Mouse (Mus musculus): ENCODE measurements around the gene Nrap. TPM values are rescaled to one million over a fixed set of nuclear protein-coding genes. Genes with fewer than 3 reads are reported as not detected.

Nrap gene
- polyA plus RNA-seq, 1 experiment from 2014 or later, result 0.47 TPM

DNA sequence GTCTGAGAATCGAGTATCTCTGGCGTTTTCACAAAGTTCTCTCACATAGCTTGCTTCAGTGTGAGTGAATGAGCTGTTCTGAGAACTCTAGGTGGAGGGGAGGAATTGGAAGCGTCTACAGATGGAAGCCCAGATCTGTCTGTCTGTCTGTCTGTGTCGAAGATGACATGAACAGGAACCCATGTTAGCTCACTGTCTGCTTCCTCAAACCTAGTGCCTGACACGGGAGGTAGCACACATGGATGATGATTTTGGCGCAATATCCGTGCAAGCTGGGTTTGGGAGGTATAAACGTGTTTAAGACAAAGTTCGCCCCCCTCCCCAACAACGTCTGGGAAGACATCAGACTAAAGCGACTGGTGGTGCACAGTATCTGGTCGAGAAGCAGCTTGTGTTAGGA lies 6.4 kb upstream of the Nrap start:
- Histone ChIP-seq H3K9ac (peak overlapping the region; percentile 80; the same call in 1 of the 2 replicates), H3K9me3 (replicated peaks) (no peaks in the 10 kb centered on the region), H3K27me3 (no peaks in the 10 kb centered on the region), H3K4me3 (replicated peaks) (peak overlapping the region; percentile 78), H3K4me2 (peak overlapping the region; percentile 98), H3K27ac (replicated peaks) (peak overlapping the region; percentile 79; the same call in 1 of the 2 replicates), H3K36me3 (replicated peaks) (no peaks in the 10 kb centered on the region), H3K4me1 (replicated peaks) (peaks cover 90% of the 10 kb centered on the region)
- WGBS (ENCODE audit: insufficient replicate concordance), result 13% methylated on average over 12 of the region's 12 CpGs
- no peak for ATAC-seq (ENCODE audit: insufficient read depth)

DNA sequence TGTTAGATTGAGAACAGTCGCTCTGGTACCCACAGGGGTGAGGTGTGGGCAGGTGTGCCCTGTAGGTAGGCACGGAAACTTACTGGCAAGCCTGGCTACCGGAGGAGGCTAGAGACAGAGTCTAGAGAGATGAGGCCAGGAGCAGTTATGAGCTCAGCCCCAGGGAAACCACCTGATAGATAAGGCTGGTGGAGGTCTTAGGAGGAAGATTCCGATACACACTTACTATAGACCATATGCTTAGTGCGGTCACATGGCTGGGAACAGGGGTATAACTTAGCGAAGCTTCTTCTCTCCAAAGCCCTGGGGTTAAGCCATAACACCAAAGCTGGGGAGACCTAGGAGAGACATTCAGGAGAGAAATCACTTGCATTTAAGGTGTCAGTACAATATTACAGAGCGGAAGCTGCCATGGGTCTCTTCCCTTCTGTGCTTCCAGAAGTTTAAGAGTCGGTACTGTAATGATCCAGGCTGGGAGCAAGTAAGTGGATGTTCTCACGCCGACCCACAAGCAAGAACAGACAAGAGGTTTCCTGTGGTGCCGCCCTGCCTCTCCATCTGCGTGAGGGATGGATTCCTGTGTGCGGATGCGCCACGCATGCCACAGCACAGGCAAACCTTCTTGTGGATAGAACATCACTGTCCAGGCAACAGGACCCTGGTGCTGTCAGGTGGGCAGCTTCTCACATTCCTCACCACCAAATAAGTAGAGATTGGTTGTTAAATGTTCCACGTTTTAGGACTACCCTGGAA lies 5.5 kb upstream of the Nrap start:
- peaks cover 94% of the 10 kb centered on the region for H3K4me1 ChIP-seq (replicated peaks)

GRCm38 (mm10) chr19:56393311-56393866 lies 3.6 kb upstream of the Nrap start:
- no peaks in the 10 kb centered on the region for H3K36me3 ChIP-seq (replicated peaks)

More for the DNA sequence above, 5.5 kb upstream of the Nrap start:
- Histone ChIP-seq H3K27ac (replicated peaks) (peak overlapping the region; percentile 39; the same call in 1 of the 2 replicates), H3K36me3 (replicated peaks) (no peaks in the 10 kb centered on the region), H3K4me2 (no peak overlapping the region), H3K27me3 (no peaks in the 10 kb centered on the region), H3K9ac (no peak overlapping the region), H3K4me3 (replicated peaks) (no peak overlapping the region), H3K9me3 (replicated peaks) (no peaks in the 10 kb centered on the region)
- no peak for ATAC-seq (ENCODE audit: insufficient read depth)
- WGBS (ENCODE audit: insufficient replicate concordance), result 66% methylated on average over 16 of the region's 16 CpGs

GRCm38 (mm10) chr19:56391307-56392046 lies 1.6 kb upstream of the Nrap start:
- H3K4me1 ChIP-seq (replicated peaks), result peaks cover 80% of the 10 kb centered on the region
- peak overlapping the region; percentile 28; the same call in 1 of the 2 replicates for H3K4me3 ChIP-seq (replicated peaks)
- peak overlapping the region; percentile 91 for H3K27ac ChIP-seq (replicated peaks)

More at GRCm38 (mm10) chr19:56393311-56393866, 3.6 kb upstream of the Nrap start:
- H3K4me2 ChIP-seq, result no peak overlapping the region
- no peaks in the 10 kb centered on the region for H3K9me3 ChIP-seq (replicated peaks)
- peak overlapping the region; percentile 9; the same call in 1 of the 2 replicates for H3K27ac ChIP-seq (replicated peaks)
- H3K4me3 ChIP-seq (replicated peaks), result no peak overlapping the region
- no peak overlapping the region for H3K9ac ChIP-seq
- 51% methylated on average over 9 of the region's 9 CpGs for WGBS (ENCODE audit: insufficient replicate concordance)
- H3K27me3 ChIP-seq, result no peaks in the 10 kb centered on the region
- peaks cover 87% of the 10 kb centered on the region for H3K4me1 ChIP-seq (replicated peaks)
- ATAC-seq (ENCODE audit: insufficient read depth), result no peak

DNA sequence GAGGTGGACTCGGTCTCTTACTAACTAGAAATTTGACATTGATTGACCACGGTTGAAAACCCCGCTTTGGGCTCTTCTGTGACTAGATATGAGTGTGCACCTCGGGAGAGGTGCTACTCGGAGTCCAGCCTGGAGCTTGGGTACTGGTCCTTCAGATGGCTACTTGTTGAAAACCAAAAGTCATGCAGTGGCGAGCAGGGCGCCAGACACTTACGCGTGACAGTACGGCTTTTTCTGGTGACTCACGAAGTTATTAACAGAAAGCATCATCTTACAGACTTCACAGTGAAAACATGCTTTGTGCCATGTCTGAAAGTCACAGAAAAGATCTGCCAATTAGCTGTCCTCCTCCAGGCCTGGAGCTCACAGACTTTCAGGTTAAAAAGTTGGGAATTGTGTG lies 661 bp downstream of the Nrap start:
- Histone ChIP-seq H3K27me3 (no peaks in the 10 kb centered on the region), H3K4me3 (replicated peaks) (no peak overlapping the region), H3K36me3 (replicated peaks) (no peaks in the 10 kb centered on the region), H3K9ac (no peak overlapping the region), H3K9me3 (replicated peaks) (no peaks in the 10 kb centered on the region), H3K4me1 (replicated peaks) (peaks cover 57% of the 10 kb centered on the region), H3K4me2 (no peak overlapping the region), H3K27ac (replicated peaks) (no peak overlapping the region)
- ATAC-seq (ENCODE audit: insufficient read depth), result no peak
- 71% methylated on average over 11 of the region's 11 CpGs for WGBS (ENCODE audit: insufficient replicate concordance)

More at GRCm38 (mm10) chr19:56391307-56392046, 1.6 kb upstream of the Nrap start:
- no peaks in the 10 kb centered on the region for H3K36me3 ChIP-seq (replicated peaks)
- H3K4me2 ChIP-seq, result peak overlapping the region; percentile 68
- no peaks in the 10 kb centered on the region for H3K27me3 ChIP-seq
- no peaks in the 10 kb centered on the region for H3K9me3 ChIP-seq (replicated peaks)
- WGBS (ENCODE audit: insufficient replicate concordance), result 14% methylated on average over 6 of the region's 6 CpGs
- ATAC-seq (ENCODE audit: insufficient read depth), result peak; percentile 99
- peak overlapping the region; percentile 49 for H3K9ac ChIP-seq

GRCm38 (mm10) chr19:56387726-56388302 lies 2.0 kb downstream of the Nrap start:
- H3K4me3 ChIP-seq (replicated peaks), result no peak overlapping the region
- ATAC-seq (ENCODE audit: insufficient read depth), result no peak
- H3K9ac ChIP-seq, result no peak overlapping the region
- H3K4me2 ChIP-seq, result no peak overlapping the region
- no peaks in the 10 kb centered on the region for H3K36me3 ChIP-seq (replicated peaks)
- H3K9me3 ChIP-seq (replicated peaks), result no peaks in the 10 kb centered on the region
- WGBS (ENCODE audit: insufficient replicate concordance), result 57% methylated on average over 4 of the region's 4 CpGs
- H3K27ac ChIP-seq (replicated peaks), result no peak overlapping the region; the same call in 1 of the 2 replicates
- H3K27me3 ChIP-seq, result no peaks in the 10 kb centered on the region
- peaks cover 46% of the 10 kb centered on the region for H3K4me1 ChIP-seq (replicated peaks)

- H3K27ac ChIP-seq (replicated peaks), result no peak overlapping the region
- peaks cover 40% of the 10 kb centered on the region for H3K4me1 ChIP-seq (replicated peaks)
- no peaks in the 10 kb centered on the region for H3K9me3 ChIP-seq (replicated peaks)
- ATAC-seq (ENCODE audit: insufficient read depth), result no peak
- no peaks in the 10 kb centered on the region for H3K36me3 ChIP-seq (replicated peaks)
- WGBS (ENCODE audit: insufficient replicate concordance), result 75% methylated on average over 10 of the region's 10 CpGs
- peaks cover 5% of the 10 kb centered on the region; the same call in 1 of the 2 replicates for H3K27me3 ChIP-seq
- no peak overlapping the region for H3K4me2 ChIP-seq
- no peak overlapping the region for H3K9ac ChIP-seq
- H3K4me3 ChIP-seq (replicated peaks), result no peak overlapping the region
Observed at GRCm38 (mm10) chr19:56386095-56386494, 3.7 kb downstream of the Nrap start.

- Histone ChIP-seq H3K27ac (replicated peaks) (no peak overlapping the region), H3K9ac (no peak overlapping the region), H3K36me3 (replicated peaks) (no peaks in the 10 kb centered on the region), H3K4me2 (no peak overlapping the region), H3K27me3 (peaks cover 5% of the 10 kb centered on the region; the same call in 1 of the 2 replicates), H3K4me3 (replicated peaks) (no peak overlapping the region), H3K9me3 (replicated peaks) (no peaks in the 10 kb centered on the region), H3K4me1 (replicated peaks) (peaks cover 40% of the 10 kb centered on the region)
- no peak for ATAC-seq (ENCODE audit: insufficient read depth)
- WGBS (ENCODE audit: insufficient replicate concordance), result 79% methylated on average over 5 of the region's 5 CpGs
Observed at GRCm38 (mm10) chr19:56385546-56385945, 4.3 kb downstream of the Nrap start.

DNA sequence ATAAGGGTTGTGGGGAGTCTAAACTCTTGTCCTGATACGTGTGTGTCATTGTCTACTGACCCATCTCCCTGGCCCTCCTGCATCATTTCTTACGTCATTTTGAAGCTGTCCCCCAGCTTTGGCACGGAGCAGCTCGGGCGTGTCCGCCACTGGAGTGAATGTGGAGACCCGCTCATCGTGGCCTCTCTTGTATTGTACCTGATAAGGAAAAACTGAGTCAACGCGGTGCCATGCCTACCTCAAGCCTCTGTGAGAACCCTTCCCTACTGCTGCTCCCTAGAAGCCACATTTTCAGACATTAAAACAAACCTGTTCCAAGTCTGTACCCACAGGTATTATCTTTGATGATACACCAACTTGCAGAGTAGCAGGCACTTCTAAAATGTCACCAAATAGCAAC lies 8.4 kb downstream of the Nrap start:
- Histone ChIP-seq H3K36me3 (replicated peaks) (no peaks in the 10 kb centered on the region), H3K4me1 (replicated peaks) (peaks cover 34% of the 10 kb centered on the region), H3K4me3 (replicated peaks) (no peak overlapping the region), H3K4me2 (no peak overlapping the region), H3K27me3 (peaks cover 5% of the 10 kb centered on the region; the same call in 1 of the 2 replicates), H3K27ac (replicated peaks) (no peak overlapping the region), H3K9ac (no peak overlapping the region), H3K9me3 (replicated peaks) (no peaks in the 10 kb centered on the region)
- ATAC-seq (ENCODE audit: insufficient read depth), result no peak
- WGBS (ENCODE audit: insufficient replicate concordance), result 23% methylated on average over 10 of the region's 10 CpGs

GRCm38 (mm10) chr19:56380341-56380740 lies 9.5 kb downstream of the Nrap start:
- Histone ChIP-seq H3K4me2 (no peak overlapping the region), H3K4me1 (replicated peaks) (peaks cover 34% of the 10 kb centered on the region), H3K27me3 (peaks cover 5% of the 10 kb centered on the region; the same call in 1 of the 2 replicates), H3K36me3 (replicated peaks) (no peaks in the 10 kb centered on the region), H3K4me3 (replicated peaks) (no peak overlapping the region), H3K9ac (no peak overlapping the region), H3K27ac (replicated peaks) (no peak overlapping the region), H3K9me3 (replicated peaks) (no peaks in the 10 kb centered on the region)
- WGBS (ENCODE audit: insufficient replicate concordance), result 78% methylated on average over 7 of the region's 7 CpGs
- no peak for ATAC-seq (ENCODE audit: insufficient read depth)
